Mouse (Mus musculus) left cerebral cortex, adult 9 months (tissue): ENCODE measurements at regions not wholly inside any gene's neighbourhood (a gene's known extent, or its start where the extent isn't known, plus 50 kb on each side); places are given as distances from the start of the nearest gene placed in this dataset.

Source experiments
- DNase-seq, 2 experiments: peaks; one replicate each; pipeline ENCODE4 v3.0.0; 2022; ENCODE audit warnings: low spot score in 2 of 2

DNA sequence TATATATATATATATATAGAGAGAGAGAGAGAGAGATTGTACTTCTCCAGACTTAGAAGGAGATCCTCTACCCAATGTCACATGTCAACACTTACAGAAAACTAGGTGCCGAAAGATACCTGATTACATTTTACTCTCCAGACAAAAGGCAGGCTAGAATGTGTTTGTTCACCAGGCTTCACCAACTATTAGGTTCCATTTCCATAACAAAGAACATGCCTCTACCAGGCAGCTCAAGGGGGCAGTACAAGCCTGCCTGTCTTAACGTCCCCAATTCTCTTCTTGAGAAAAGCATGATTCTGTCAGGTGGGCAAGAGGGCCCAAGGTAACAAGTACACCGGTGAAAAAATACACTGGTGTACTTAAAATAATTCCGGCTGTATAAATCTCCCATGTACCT, 72.8 kb upstream of the Med14 start:
- no peak for DNase-seq

DNA sequence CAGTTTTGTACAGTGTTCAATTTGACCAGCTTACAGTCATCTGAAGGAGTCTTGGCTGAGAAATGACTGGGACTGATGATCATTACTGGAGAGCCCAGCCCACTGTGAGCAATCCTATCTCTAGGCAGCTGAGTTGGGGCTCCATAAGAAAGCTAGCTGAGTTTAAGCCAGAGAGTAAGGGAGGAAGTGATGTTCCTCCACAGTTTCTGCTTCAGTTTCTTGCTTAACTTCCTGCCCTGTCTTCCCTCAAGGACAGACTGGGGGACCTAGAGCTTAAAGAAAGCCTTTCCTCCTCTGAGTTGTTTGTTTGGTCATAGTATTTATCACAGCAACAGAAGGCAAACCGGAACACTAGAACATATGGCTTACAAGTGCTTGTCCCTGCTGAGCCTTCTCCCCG, 70.8 kb upstream of the Med14 start:
- no peak for DNase-seq

DNA sequence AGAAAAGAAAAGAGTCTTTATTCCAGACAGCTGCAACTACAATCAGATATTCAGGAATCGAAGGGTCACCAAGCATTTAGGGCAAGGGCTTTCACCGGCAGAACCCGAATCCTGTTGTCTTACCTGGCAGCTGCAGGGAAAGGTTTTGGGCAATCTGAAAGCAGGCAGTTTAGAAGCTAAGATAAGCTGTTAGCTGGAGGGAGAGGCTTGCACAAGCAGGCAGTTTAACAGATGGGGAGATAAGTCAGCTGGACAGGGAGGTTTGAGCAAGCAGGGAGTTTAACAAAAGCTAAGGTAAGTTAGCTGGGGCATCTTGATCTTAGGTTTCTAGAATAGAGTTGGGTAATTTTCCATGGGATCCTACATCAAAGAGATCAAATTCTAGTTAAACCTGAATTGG, 67.3 kb upstream of the Med14 start:
- DNase-seq = no peak

DNA sequence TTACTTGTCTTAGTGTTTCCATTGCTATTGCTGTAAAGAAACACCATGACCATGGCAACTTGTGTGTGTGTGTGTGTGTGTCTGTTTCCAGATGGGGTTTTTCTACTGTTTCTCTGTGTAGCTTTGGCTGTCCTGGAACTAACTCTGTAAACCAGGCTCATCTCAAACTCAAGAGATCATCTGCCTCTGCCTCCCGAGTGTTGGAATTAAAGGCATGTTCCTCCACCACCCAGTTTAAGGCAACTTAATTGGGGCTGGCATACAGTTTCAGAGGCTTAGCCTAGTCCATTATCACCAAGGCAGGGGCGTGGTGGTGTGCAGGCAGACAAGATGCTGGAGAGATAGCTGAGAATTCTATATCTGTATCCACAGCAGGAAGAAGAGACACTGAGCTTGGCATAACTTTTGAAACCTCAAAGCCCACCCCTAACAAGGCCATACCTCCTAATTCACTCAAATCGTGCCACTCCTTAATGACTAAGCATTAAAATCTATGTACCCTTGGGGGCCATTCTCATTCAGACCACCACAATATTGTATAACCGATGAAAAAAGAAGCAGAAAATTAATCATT, 65.5 kb upstream of the Med14 start:
- no peak for DNase-seq

DNA sequence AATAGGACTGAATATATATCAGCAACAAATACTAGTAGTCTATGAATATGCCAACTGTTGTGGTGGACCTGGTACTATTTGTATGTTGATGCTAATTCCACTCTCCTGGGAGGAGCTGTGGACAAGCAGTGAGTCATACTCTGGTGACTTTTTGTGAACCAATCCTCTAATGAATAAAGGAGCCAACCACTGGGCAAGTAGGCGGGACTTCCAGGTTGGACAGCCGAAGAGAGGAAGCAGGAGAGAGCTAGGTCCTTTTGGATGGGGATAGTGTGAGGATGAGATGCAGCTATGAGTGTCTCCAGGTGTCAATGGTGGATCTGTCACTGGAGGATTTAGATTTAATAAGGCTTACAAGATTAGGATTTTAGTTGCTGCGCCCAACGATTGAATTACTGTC, 64.8 kb upstream of the Med14 start:
- DNase-seq = no peak

DNA sequence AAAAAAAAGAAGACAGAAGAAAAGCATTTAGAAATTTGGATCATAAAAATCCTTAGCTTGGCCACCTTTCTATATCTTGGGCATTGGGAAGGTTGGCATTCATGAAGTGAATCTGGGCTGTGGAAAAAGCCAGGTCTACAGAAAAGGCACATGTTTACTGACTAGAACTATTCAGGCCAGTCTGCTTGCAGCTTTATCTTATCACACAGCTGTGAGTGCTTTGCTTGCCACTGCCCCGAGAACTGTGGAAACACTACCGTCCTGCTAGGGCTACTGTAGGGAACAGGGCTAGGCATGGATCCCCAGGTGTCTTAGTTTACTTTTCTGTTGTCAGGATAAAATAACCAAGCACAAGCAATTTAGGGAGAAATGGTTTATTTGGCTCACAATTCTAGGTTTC, 63.4 kb upstream of the Med14 start:
- no peak for DNase-seq

DNA sequence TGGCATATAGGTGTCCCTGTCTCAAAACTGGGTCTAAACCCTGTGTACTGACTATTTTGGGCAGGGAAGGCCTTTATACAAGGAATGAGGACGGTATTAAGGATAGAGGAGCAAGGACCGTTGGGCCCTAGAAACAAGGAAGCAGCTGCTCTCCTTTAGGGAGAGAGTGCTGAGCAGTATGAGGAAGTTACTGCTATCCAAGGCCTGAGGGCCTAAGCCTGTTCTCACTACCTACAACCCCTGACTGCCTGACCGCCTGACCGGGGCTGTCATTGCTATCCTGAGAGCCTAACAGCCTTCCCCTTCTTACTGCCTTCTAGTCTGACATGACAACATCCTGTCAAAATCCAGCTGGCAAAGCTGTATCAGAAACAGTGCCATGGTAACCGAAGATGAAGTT, 62.6 kb upstream of the Med14 start:
- DNase-seq = no peak

DNA sequence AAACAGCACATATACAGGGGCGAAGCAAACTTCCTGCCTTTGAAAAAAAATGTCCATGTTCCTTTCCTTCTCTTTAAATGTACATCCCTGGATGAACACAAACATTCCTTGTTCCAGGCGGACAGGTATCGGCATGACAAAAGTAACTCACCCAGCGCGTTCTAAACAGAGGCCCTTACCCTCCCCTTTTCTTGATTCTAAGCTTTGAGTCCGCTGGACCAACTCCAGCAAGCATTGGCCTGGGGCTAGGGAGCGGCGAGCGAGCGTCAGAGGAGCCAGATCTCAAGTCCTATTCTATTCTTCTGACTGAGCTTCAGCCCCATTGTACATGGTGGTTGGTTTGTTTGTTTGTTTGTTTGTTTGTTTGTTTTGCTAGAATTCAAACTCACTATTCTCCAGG, 60.9 kb upstream of the Med14 start:
- no peak for DNase-seq

DNA sequence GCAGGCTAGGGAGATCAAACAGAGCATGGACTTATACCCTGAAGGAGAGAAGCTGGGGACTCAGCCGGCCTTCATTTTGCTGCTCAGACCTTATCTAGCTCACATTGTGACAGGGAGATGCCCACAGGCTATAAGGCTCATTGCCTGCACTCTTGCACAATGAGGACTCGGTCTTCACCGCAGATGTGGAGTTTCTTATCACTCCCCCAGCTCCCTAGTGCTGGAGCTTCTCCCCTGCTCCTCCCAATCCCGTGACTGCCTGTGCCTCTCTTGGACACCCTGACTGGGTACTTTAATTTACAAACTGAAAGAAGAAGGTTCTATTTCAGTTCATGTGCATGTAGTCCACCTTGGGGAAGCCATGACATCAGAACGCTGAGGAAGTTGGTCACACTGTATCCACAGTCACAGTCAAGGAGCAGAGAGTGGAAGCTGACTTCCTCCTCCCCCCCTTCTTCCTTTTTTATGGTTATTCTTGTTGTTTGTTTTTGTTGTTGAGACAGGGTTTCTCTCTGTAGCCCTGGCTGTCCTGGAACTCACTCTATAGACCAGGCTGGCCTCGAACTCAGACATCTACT, 51.3 kb upstream of the Med14 start:
- no peak for DNase-seq
